Mouse (Mus musculus): ENCODE measurements at regions not wholly inside any gene's neighbourhood (a gene's known extent, or its start where the extent isn't known, plus 50 kb on each side); places are given as distances from the start of the nearest gene placed in this dataset.

GRCm38 (mm10) chr7:136226031-136226430 is 509.9 kb upstream of the Mki67 start:
- no peak overlapping the region for H3K27ac ChIP-seq
- H3K4me1 ChIP-seq = no peaks in the 10 kb centered on the region
- H3K9ac ChIP-seq = no peak overlapping the region
- 76% methylated on average over 7 of the region's 7 CpGs for WGBS
- H3K36me3 ChIP-seq = no peaks in the 10 kb centered on the region
- no peak overlapping the region for H3K4me2 ChIP-seq (replicated peaks)
- no peak for ATAC-seq (ENCODE audit: low FRiP score, low read depth)
- no peaks in the 10 kb centered on the region for H3K27me3 ChIP-seq (replicated peaks)
- no peak overlapping the region for H3K4me3 ChIP-seq
- H3K9me3 ChIP-seq = no peaks in the 10 kb centered on the region

- no peak overlapping the region for H3K4me3 ChIP-seq
- no peak overlapping the region for H3K4me2 ChIP-seq (replicated peaks)
- 63% methylated on average over 2 of the region's 2 CpGs for WGBS
- H3K9ac ChIP-seq = no peak overlapping the region
- no peaks in the 10 kb centered on the region for H3K27me3 ChIP-seq (replicated peaks)
- no peak for ATAC-seq (ENCODE audit: low FRiP score, low read depth)
- H3K4me1 ChIP-seq = no peaks in the 10 kb centered on the region
- H3K27ac ChIP-seq = no peak overlapping the region
- no peaks in the 10 kb centered on the region for H3K36me3 ChIP-seq
- no peaks in the 10 kb centered on the region for H3K9me3 ChIP-seq
Observed at GRCm38 (mm10) chr7:136228331-136228730, 512.2 kb upstream of the Mki67 start.

GRCm38 (mm10) chr7:136229592-136229991 is 513.4 kb upstream of the Mki67 start:
- no peaks in the 10 kb centered on the region for H3K4me1 ChIP-seq
- H3K27ac ChIP-seq = no peak overlapping the region
- H3K4me2 ChIP-seq (replicated peaks) = no peak overlapping the region
- H3K9ac ChIP-seq = no peak overlapping the region
- ATAC-seq (ENCODE audit: low FRiP score, low read depth) = no peak
- no peaks in the 10 kb centered on the region for H3K36me3 ChIP-seq
- 81% methylated on average over 11 of the region's 11 CpGs for WGBS
- H3K4me3 ChIP-seq = no peak overlapping the region
- H3K27me3 ChIP-seq (replicated peaks) = no peaks in the 10 kb centered on the region
- H3K9me3 ChIP-seq = no peaks in the 10 kb centered on the region

- no peak for ATAC-seq (ENCODE audit: low FRiP score, low read depth)
- 86% methylated on average over 4 of the region's 4 CpGs for WGBS
- no peaks in the 10 kb centered on the region for H3K27me3 ChIP-seq (replicated peaks)
- H3K4me1 ChIP-seq = peaks cover 5% of the 10 kb centered on the region; the same call in 1 of the 2 replicates
- H3K27ac ChIP-seq = no peak overlapping the region
- H3K4me3 ChIP-seq = no peak overlapping the region
- H3K4me2 ChIP-seq (replicated peaks) = no peak overlapping the region
- no peaks in the 10 kb centered on the region for H3K9me3 ChIP-seq
- H3K36me3 ChIP-seq = no peaks in the 10 kb centered on the region
- H3K9ac ChIP-seq = no peak overlapping the region
Observed at GRCm38 (mm10) chr7:136232177-136232576, 516.0 kb upstream of the Mki67 start.

GRCm38 (mm10) chr7:136235563-136235962 is 519.4 kb upstream of the Mki67 start:
- no peak for ATAC-seq (ENCODE audit: low FRiP score, low read depth)
- Histone ChIP-seq H3K27me3 (replicated peaks) (no peaks in the 10 kb centered on the region), H3K4me2 (replicated peaks) (no peak overlapping the region), H3K27ac (no peak overlapping the region), H3K4me3 (no peak overlapping the region), H3K9ac (no peak overlapping the region), H3K36me3 (no peaks in the 10 kb centered on the region), H3K9me3 (no peaks in the 10 kb centered on the region), H3K4me1 (peaks cover 5% of the 10 kb centered on the region; the same call in 1 of the 2 replicates)
- WGBS = 57% methylated on average over 2 of the region's 2 CpGs

GRCm38 (mm10) chr7:136236391-136236790 is 520.2 kb upstream of the Mki67 start:
- Histone ChIP-seq H3K4me3 (no peak overlapping the region), H3K4me2 (replicated peaks) (no peak overlapping the region), H3K27ac (no peak overlapping the region), H3K9ac (no peak overlapping the region), H3K27me3 (replicated peaks) (no peaks in the 10 kb centered on the region), H3K36me3 (no peaks in the 10 kb centered on the region), H3K4me1 (peaks cover 5% of the 10 kb centered on the region; the same call in 1 of the 2 replicates), H3K9me3 (no peaks in the 10 kb centered on the region)
- ATAC-seq (ENCODE audit: low FRiP score, low read depth) = no peak
- WGBS = 48% methylated on average over 10 of the region's 10 CpGs

DNA sequence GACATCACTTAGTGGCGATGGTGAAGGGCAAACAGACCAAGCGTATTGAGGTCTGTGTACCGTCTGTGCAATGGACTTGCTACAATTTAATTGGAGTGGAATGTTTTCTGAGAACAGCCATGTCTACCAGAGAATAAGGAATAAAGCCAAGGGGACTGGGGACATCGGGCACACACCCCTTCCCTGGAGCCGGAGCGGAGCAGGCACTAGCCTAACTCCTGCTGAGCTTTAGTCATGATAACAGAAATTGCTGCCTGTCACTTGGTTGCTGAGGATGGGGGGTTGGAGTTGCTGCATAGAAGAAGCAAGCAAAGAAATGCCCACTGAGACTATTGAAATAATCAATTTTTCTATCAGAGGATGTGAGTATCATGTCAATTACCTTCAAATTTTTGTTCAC is 549.5 kb upstream of the Mki67 start:
- H3K36me3 ChIP-seq = no peaks in the 10 kb centered on the region
- WGBS = 43% methylated on average over 6 of the region's 6 CpGs
- H3K4me3 ChIP-seq = no peak overlapping the region
- H3K27me3 ChIP-seq (replicated peaks) = no peaks in the 10 kb centered on the region
- no peak for ATAC-seq (ENCODE audit: low FRiP score, low read depth)
- no peak overlapping the region for H3K9ac ChIP-seq
- H3K4me1 ChIP-seq = peaks cover 7% of the 10 kb centered on the region; the same call in 1 of the 2 replicates
- H3K9me3 ChIP-seq = no peaks in the 10 kb centered on the region
- H3K4me2 ChIP-seq (replicated peaks) = no peak overlapping the region
- no peak overlapping the region for H3K27ac ChIP-seq

- no peak overlapping the region for H3K27ac ChIP-seq
- peaks cover 7% of the 10 kb centered on the region; the same call in 1 of the 2 replicates for H3K4me1 ChIP-seq
- H3K9ac ChIP-seq = no peak overlapping the region
- H3K4me3 ChIP-seq = no peak overlapping the region
- no peak overlapping the region for H3K4me2 ChIP-seq (replicated peaks)
- no peak for ATAC-seq (ENCODE audit: low FRiP score, low read depth)
- no peaks in the 10 kb centered on the region for H3K36me3 ChIP-seq
- no peaks in the 10 kb centered on the region for H3K27me3 ChIP-seq (replicated peaks)
- H3K9me3 ChIP-seq = no peaks in the 10 kb centered on the region
- 76% methylated on average over 7 of the region's 7 CpGs for WGBS
Observed at GRCm38 (mm10) chr7:136267716-136268489, 551.7 kb upstream of the Mki67 start.

DNA sequence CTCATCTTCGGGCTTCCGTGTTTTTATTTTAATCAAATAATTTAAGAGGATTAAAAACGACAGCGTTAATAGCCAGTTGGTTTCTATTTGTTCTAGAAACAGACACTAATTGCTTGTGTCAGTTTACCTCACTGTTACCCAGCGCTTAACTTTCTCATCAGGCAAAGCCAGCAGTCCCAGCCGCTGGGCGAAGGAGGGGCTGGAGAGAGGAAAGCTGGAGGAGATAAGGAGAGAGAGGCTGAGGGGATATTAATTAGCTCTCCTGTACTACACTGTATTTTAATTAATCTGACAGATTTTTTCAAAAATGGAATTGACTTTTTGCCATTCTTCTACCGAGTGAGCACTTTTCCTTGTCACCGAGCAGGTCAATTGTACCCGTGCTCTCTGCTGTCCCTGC is 559.5 kb upstream of the Mki67 start:
- Histone ChIP-seq H3K36me3 (no peaks in the 10 kb centered on the region), H3K9me3 (no peaks in the 10 kb centered on the region), H3K4me3 (no peak overlapping the region), H3K4me1 (no peaks in the 10 kb centered on the region), H3K27me3 (replicated peaks) (no peaks in the 10 kb centered on the region), H3K4me2 (replicated peaks) (no peak overlapping the region), H3K9ac (no peak overlapping the region), H3K27ac (no peak overlapping the region)
- WGBS = 87% methylated on average over 10 of the region's 10 CpGs
- no peak for ATAC-seq (ENCODE audit: low FRiP score, low read depth)

- no peak overlapping the region for H3K9ac ChIP-seq
- H3K27me3 ChIP-seq (replicated peaks) = no peaks in the 10 kb centered on the region
- no peak overlapping the region for H3K27ac ChIP-seq
- no peaks in the 10 kb centered on the region for H3K36me3 ChIP-seq
- no peak overlapping the region for H3K4me2 ChIP-seq (replicated peaks)
- ATAC-seq (ENCODE audit: low FRiP score, low read depth) = no peak
- no peaks in the 10 kb centered on the region for H3K9me3 ChIP-seq
- H3K4me3 ChIP-seq = no peak overlapping the region
- no peaks in the 10 kb centered on the region for H3K4me1 ChIP-seq
- 89% methylated on average over 6 of the region's 6 CpGs for WGBS
Observed at GRCm38 (mm10) chr7:136283770-136284169, 567.6 kb upstream of the Mki67 start.

GRCm38 (mm10) chr7:136285606-136286005 is 569.4 kb upstream of the Mki67 start:
- Histone ChIP-seq H3K9me3 (no peaks in the 10 kb centered on the region), H3K9ac (no peak overlapping the region), H3K4me3 (no peak overlapping the region), H3K27me3 (replicated peaks) (no peaks in the 10 kb centered on the region), H3K4me2 (replicated peaks) (no peak overlapping the region), H3K36me3 (no peaks in the 10 kb centered on the region), H3K4me1 (no peaks in the 10 kb centered on the region), H3K27ac (no peak overlapping the region)
- WGBS = 92% methylated on average over 1 of the region's 1 CpGs
- no peak for ATAC-seq (ENCODE audit: low FRiP score, low read depth)

- Histone ChIP-seq H3K9ac (no peak overlapping the region), H3K4me1 (0 out of 2 replicates have a peak, but pooled peaks cover 4% of the 10 kb centered on the region), H3K27me3 (replicated peaks) (no peaks in the 10 kb centered on the region), H3K4me3 (no peak overlapping the region), H3K27ac (no peak overlapping the region), H3K9me3 (no peaks in the 10 kb centered on the region), H3K4me2 (replicated peaks) (no peak overlapping the region), H3K36me3 (no peaks in the 10 kb centered on the region)
- no peak for ATAC-seq (ENCODE audit: low FRiP score, low read depth)
- WGBS = 65% methylated on average over 6 of the region's 6 CpGs
Observed at GRCm38 (mm10) chr7:136293536-136294145, 577.5 kb upstream of the Mki67 start.

DNA sequence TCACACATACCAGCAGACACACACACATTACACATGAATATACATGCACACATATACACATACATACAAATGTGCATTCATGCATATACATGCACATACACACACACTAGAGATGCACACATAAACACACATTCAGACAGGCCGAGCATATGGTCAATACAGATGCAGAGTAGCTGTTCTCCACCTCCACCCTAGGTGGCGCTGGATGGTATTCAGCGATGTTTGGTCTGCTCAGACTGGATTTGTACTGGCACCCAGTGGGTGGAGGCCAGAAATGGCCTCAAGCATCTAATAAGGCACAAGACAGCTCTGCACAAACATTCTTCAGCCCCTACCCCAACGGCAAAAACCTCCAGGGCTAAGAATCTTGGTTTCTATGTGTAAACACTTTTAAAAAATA is 578.3 kb upstream of the Mki67 start:
- Histone ChIP-seq H3K4me2 (replicated peaks) (no peak overlapping the region), H3K36me3 (no peaks in the 10 kb centered on the region), H3K27me3 (replicated peaks) (no peaks in the 10 kb centered on the region), H3K4me3 (no peak overlapping the region), H3K4me1 (0 out of 2 replicates have a peak, but pooled peaks cover 4% of the 10 kb centered on the region), H3K9me3 (no peaks in the 10 kb centered on the region), H3K9ac (no peak overlapping the region), H3K27ac (no peak overlapping the region)
- 43% methylated on average over 4 of the region's 4 CpGs for WGBS
- no peak for ATAC-seq (ENCODE audit: low FRiP score, low read depth)
